In genomic region chr10:85447869-85448268, GRCm38 (mm10) we compare ENCODE assay signal across 26 mouse cellular contexts.
"Had no signal": no experiment of that assay in that cellular context is flagged by ENCODE, and none has a peak within 500 bp of the region (broad histone marks: within the 10 kb centered on the region; RNA-seq: fewer than 3 reads in every experiment).

No protein-coding gene starts in this region.

- H3K9ac ChIP-seq: heart, embryonic 12.5 days; hindbrain, embryonic 13.5 days; hindbrain, embryonic 15.5 days; kidney, embryonic 15.5 days; limb, embryonic 13.5 days; limb, embryonic 15.5 days; liver, embryonic 12.5 days had no signal

- H3K9me3 ChIP-seq: heart, embryonic 10.5 days; heart, embryonic 12.5 days; hindbrain, embryonic 10.5 days; hindbrain, embryonic 13.5 days; hindbrain, embryonic 15.5 days; kidney, embryonic 15.5 days; limb, embryonic 13.5 days; limb, embryonic 15.5 days; liver, embryonic 12.5 days had no signal

- DNase-seq: gastrocnemius, postnatal 14 days; gastrocnemius, postnatal 36 days; heart, adult 11 months; heart, adult 2 months; heart, postnatal 10 days; heart, postnatal 4 days; kidney, adult 11 months; kidney, adult 2 months; kidney, adult 9 months; kidney, postnatal 14 days; kidney, postnatal 36 days; layer of hippocampus, adult 9-11 months; layer of hippocampus, postnatal 36 days; left cerebral cortex, postnatal 4 days had no signal

- H3K4me1 ChIP-seq: heart, embryonic 12.5 days; kidney, embryonic 15.5 days; limb, embryonic 13.5 days; limb, embryonic 15.5 days; liver, embryonic 12.5 days had no signal

- H3K36me3 ChIP-seq: heart, embryonic 10.5 days; heart, embryonic 12.5 days; hindbrain, embryonic 10.5 days; hindbrain, embryonic 13.5 days; hindbrain, embryonic 15.5 days; kidney, embryonic 15.5 days; limb, embryonic 13.5 days; limb, embryonic 15.5 days; liver, embryonic 12.5 days had no signal

- H3K4me3 ChIP-seq: heart, adult 2 months; heart, embryonic 10.5 days; heart, embryonic 12.5 days; hindbrain, embryonic 10.5 days; hindbrain, embryonic 13.5 days; hindbrain, embryonic 15.5 days; kidney, embryonic 15.5 days; limb, embryonic 13.5 days; limb, embryonic 15.5 days; liver, embryonic 12.5 days had no signal

- H3K27me3 ChIP-seq: hindbrain, embryonic 15.5 days; kidney, embryonic 15.5 days; limb, embryonic 13.5 days; limb, embryonic 15.5 days; liver, embryonic 12.5 days had no signal

- H3K27ac ChIP-seq: heart, adult 2 months; heart, embryonic 10.5 days; hindbrain, embryonic 10.5 days; hindbrain, embryonic 13.5 days; hindbrain, postnatal 0 days; kidney, embryonic 15.5 days; kidney, postnatal 0 days; limb, embryonic 13.5 days; limb, embryonic 15.5 days; liver, embryonic 12.5 days had no signal

- H3K4me2 ChIP-seq: heart, embryonic 12.5 days; hindbrain, embryonic 13.5 days; hindbrain, embryonic 15.5 days; kidney, embryonic 15.5 days; limb, embryonic 13.5 days; limb, embryonic 15.5 days; liver, embryonic 12.5 days had no signal

- ATAC-seq: hindbrain, postnatal 0 days; intestine, embryonic 16.5 days; liver, embryonic 12.5 days had no signal
